In the genomic region with DNA sequence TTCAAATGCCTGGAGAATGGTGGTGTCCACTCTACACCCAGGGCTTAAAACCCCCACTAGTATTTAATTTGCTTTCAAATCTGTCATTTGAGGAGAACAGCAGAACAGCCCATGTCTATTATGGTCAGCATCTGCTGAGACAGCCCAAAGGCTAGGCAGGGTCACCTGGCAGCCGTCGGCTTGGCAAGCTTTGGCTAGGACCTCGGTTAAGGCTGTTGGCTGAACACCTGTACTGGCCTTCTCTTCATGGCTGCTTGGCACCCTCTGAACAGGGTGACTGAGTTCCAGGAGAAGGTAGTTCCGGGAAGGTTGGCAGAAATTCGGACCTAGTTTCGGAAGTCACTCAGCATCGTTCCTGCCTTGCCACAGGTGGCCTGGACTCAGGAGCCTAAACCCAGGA, we compare ENCODE assay signal across 16 mouse cellular contexts.
A peak's percentile ranks its signal among the peaks of the same experiment; 100 is the strongest.
DNase-seq lines count a peak whose midpoint lies in the region; ATAC-seq and TF ChIP-seq lines count a peak whose summit lies in the region.
"Had no signal": no experiment of that assay in that cellular context is flagged by ENCODE, and none has a peak within 500 bp of the region (broad histone marks: within the 10 kb centered on the region; RNA-seq: fewer than 3 reads in every experiment).

No protein-coding gene starts in this region.

- peaks cover 27% of the 10 kb centered on the region for H3K36me3 ChIP-seq in embryonic facial prominence, embryonic 13.5 days
- H3K36me3 ChIP-seq in embryonic facial prominence, embryonic 10.5 days (replicated peaks), result peaks cover 27% of the 10 kb centered on the region
- H3K36me3 ChIP-seq in midbrain, embryonic 16.5 days (ENCODE audit: control insufficient read depth, insufficient read depth, low read length), result 0 out of 2 replicates have a peak, but pooled peaks cover 7% of the 10 kb centered on the region
- peaks cover 20% of the 10 kb centered on the region for H3K36me3 ChIP-seq in midbrain, postnatal 0 days (ENCODE audit: insufficient read depth, low read length)
- peaks cover 25% of the 10 kb centered on the region for H3K36me3 ChIP-seq in heart, embryonic 10.5 days

- no peaks in the 10 kb centered on the region for H3K9me3 ChIP-seq in embryonic facial prominence, embryonic 13.5 days
- H3K9me3 ChIP-seq in embryonic facial prominence, embryonic 10.5 days, result no peaks in the 10 kb centered on the region
- H3K9me3 ChIP-seq in midbrain, embryonic 16.5 days (replicated peaks; ENCODE audit: control insufficient read depth, low read length, poor library complexity, severe bottlenecking), result no peaks in the 10 kb centered on the region
- no peaks in the 10 kb centered on the region for H3K9me3 ChIP-seq in midbrain, postnatal 0 days (ENCODE audit: low read length)
- H3K9me3 ChIP-seq in heart, embryonic 10.5 days, result no peaks in the 10 kb centered on the region
- H3K9me3 ChIP-seq: heart, embryonic 15.5 days; hindbrain, embryonic 15.5 days; liver, embryonic 13.5 days; stomach, embryonic 15.5 days had no signal

- no peak overlapping the region for H3K4me2 ChIP-seq in embryonic facial prominence, embryonic 13.5 days
- no peak overlapping the region for H3K4me2 ChIP-seq in midbrain, embryonic 16.5 days (ENCODE audit: low read length)
- no peak overlapping the region for H3K4me2 ChIP-seq in midbrain, postnatal 0 days (ENCODE audit: low read depth, low read length, poor library complexity, severe bottlenecking)
- H3K4me2 ChIP-seq: heart, embryonic 15.5 days; hindbrain, embryonic 15.5 days; stomach, embryonic 15.5 days had no signal

- peaks cover 31% of the 10 kb centered on the region for H3K4me1 ChIP-seq in embryonic facial prominence, embryonic 13.5 days
- H3K4me1 ChIP-seq in embryonic facial prominence, embryonic 10.5 days, result peaks cover 34% of the 10 kb centered on the region
- peaks cover 7% of the 10 kb centered on the region for H3K4me1 ChIP-seq in midbrain, embryonic 16.5 days (ENCODE audit: control insufficient read depth, insufficient read depth, low read length)
- H3K4me1 ChIP-seq in midbrain, postnatal 0 days (ENCODE audit: insufficient read depth, low read length), result no peaks in the 10 kb centered on the region
- H3K4me1 ChIP-seq in heart, embryonic 10.5 days, result peaks cover 54% of the 10 kb centered on the region

- 89% methylated on average over 7 of the region's 7 CpGs for WGBS in embryonic facial prominence, embryonic 13.5 days
- 85% methylated on average over 7 of the region's 7 CpGs for WGBS in embryonic facial prominence, embryonic 10.5 days
- WGBS in midbrain, embryonic 16.5 days, result 83% methylated on average over 7 of the region's 7 CpGs
- WGBS in midbrain, postnatal 0 days, result 86% methylated on average over 7 of the region's 7 CpGs
- WGBS in heart, embryonic 10.5 days, result 91% methylated on average over 7 of the region's 7 CpGs

- H3K4me3 ChIP-seq in embryonic facial prominence, embryonic 13.5 days, result no peak overlapping the region
- H3K4me3 ChIP-seq in embryonic facial prominence, embryonic 10.5 days, result no peak overlapping the region
- H3K4me3 ChIP-seq in midbrain, embryonic 16.5 days (ENCODE audit: low read depth, low read length), result no peak overlapping the region
- no peak overlapping the region for H3K4me3 ChIP-seq in midbrain, postnatal 0 days (ENCODE audit: low read depth, low read length)
- no peak overlapping the region for H3K4me3 ChIP-seq in heart, embryonic 10.5 days
- H3K4me3 ChIP-seq: heart, embryonic 15.5 days; hindbrain, embryonic 15.5 days; liver, embryonic 13.5 days; stomach, embryonic 15.5 days had no signal

- no peak for TF ChIP-seq CTCF in midbrain, postnatal 0 days (IDR thresholded peaks at IDR 0.05)

- ATAC-seq in embryonic facial prominence, embryonic 13.5 days (ENCODE audit: insufficient number of reproducible peaks, insufficient read depth, low FRiP score, low TSS enrichment, low read depth), result no peak
- ATAC-seq in midbrain, embryonic 16.5 days, result peak; percentile 1; the same call in 1 of the 2 replicates
- no peak for ATAC-seq in midbrain, postnatal 0 days (ENCODE audit: low FRiP score)

- no peak for DNase-seq in embryonic facial prominence, embryonic 10.5 days (ENCODE audit: low spot score)
- DNase-seq in kidney, adult 11 months, result peak; percentile 42
- DNase-seq in kidney, postnatal 14 days, result no peak
- DNase-seq in midbrain, postnatal 0 days (ENCODE audit: low spot score), result no peak
- no peak for DNase-seq in heart, embryonic 10.5 days (ENCODE audit: low spot score)
- DNase-seq in adrenal gland, postnatal 4 days (ENCODE audit: low spot score in 2 of 2), result no peak
- DNase-seq: adrenal gland, postnatal 10 days; liver, embryonic 13.5 days; right cerebral cortex, adult 18-20 months; spleen, adult 18-20 months had no signal

- H3K27ac ChIP-seq in embryonic facial prominence, embryonic 13.5 days, result peak overlapping the region; percentile 28; the same call in 1 of the 2 replicates
- no peak overlapping the region for H3K27ac ChIP-seq in embryonic facial prominence, embryonic 10.5 days (replicated peaks)
- H3K27ac ChIP-seq in midbrain, embryonic 16.5 days (ENCODE audit: low read length), result no peak overlapping the region; the same call in 1 of the 2 replicates
- H3K27ac ChIP-seq in midbrain, postnatal 0 days (ENCODE audit: low read depth, low read length), result no peak overlapping the region
- H3K27ac ChIP-seq in heart, embryonic 10.5 days, result no peak overlapping the region
- H3K27ac ChIP-seq: heart, embryonic 15.5 days; hindbrain, embryonic 15.5 days; kidney, postnatal 0 days; liver, embryonic 13.5 days; stomach, embryonic 15.5 days had no signal

- H3K27me3 ChIP-seq in embryonic facial prominence, embryonic 13.5 days, result no peaks in the 10 kb centered on the region
- no peaks in the 10 kb centered on the region for H3K27me3 ChIP-seq in embryonic facial prominence, embryonic 10.5 days (replicated peaks; ENCODE audit: low read depth, poor library complexity, severe bottlenecking)
- no peaks in the 10 kb centered on the region for H3K27me3 ChIP-seq in midbrain, embryonic 16.5 days (ENCODE audit: control insufficient read depth, insufficient read depth, low read depth, low read length)
- H3K27me3 ChIP-seq in midbrain, postnatal 0 days (ENCODE audit: insufficient read depth, low read length), result no peaks in the 10 kb centered on the region
- H3K27me3 ChIP-seq in heart, embryonic 10.5 days (ENCODE audit: insufficient read depth, poor library complexity, severe bottlenecking), result no peaks in the 10 kb centered on the region
- H3K27me3 ChIP-seq: heart, embryonic 15.5 days; hindbrain, embryonic 15.5 days; liver, embryonic 13.5 days; stomach, embryonic 15.5 days had no signal

- no peak overlapping the region for H3K9ac ChIP-seq in embryonic facial prominence, embryonic 13.5 days
- no peak overlapping the region for H3K9ac ChIP-seq in midbrain, embryonic 16.5 days (ENCODE audit: low read depth, low read length)
- no peak overlapping the region for H3K9ac ChIP-seq in midbrain, postnatal 0 days (replicated peaks; ENCODE audit: low read length, poor library complexity, severe bottlenecking)
- H3K9ac ChIP-seq: heart, embryonic 15.5 days; hindbrain, embryonic 15.5 days; liver, embryonic 13.5 days; stomach, embryonic 15.5 days had no signal
